25 mouse cellular contexts compared by ENCODE assay signal in the genomic region with DNA sequence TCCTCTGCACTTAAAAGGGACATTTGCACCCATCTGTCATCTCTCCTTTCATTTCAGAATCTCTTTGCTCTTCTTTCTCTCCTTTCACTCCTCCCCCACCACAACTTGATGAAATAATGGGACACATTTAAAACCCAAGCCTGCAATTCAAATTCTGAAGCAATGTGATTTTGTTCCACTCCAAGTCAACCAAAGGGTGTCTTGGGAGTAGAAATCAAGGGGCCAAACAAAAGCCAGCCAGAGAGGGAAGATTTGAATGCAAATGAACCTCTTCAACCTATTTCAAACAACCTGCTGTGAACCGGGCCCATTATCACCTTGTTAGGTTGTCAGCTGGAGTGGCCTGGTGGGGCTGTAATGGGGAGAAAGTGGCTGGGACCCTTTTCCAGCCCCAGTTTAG.
DNase-seq lines count a peak whose midpoint lies in the region; ATAC-seq and TF ChIP-seq lines count a peak whose summit lies in the region.
"Had no signal": no experiment of that assay in that cellular context is flagged by ENCODE, and none has a peak within 500 bp of the region (broad histone marks: within the 10 kb centered on the region; RNA-seq: fewer than 3 reads in every experiment).

No protein-coding gene starts in this region.

- no peak for TF ChIP-seq POLR2A in brain, embryonic 14.5 days (IDR thresholded peaks at IDR 0.05; ENCODE audit: borderline replicate concordance, extremely low read depth, insufficient read depth, insufficient read length, poor library complexity, severe bottlenecking)
- TF ChIP-seq POLR2A in thymus, adult 2 months (IDR thresholded peaks at IDR 0.05; ENCODE audit: control insufficient read depth, extremely low read depth, insufficient read depth, low read length, poor library complexity) = no peak

- no peaks in the 10 kb centered on the region for H3K36me3 ChIP-seq in hindbrain, embryonic 11.5 days (ENCODE audit: control insufficient read depth, insufficient read depth, low read length)
- no peaks in the 10 kb centered on the region for H3K36me3 ChIP-seq in hindbrain, embryonic 16.5 days (ENCODE audit: control insufficient read depth, insufficient read depth, low read length)
- H3K36me3 ChIP-seq in neural tube, embryonic 13.5 days = no peaks in the 10 kb centered on the region
- no peaks in the 10 kb centered on the region for H3K36me3 ChIP-seq in neural tube, embryonic 15.5 days
- no peaks in the 10 kb centered on the region for H3K36me3 ChIP-seq in thymus, adult 2 months (ENCODE audit: control insufficient read depth, insufficient read depth, low read length)
- H3K36me3 ChIP-seq: embryonic facial prominence, embryonic 12.5 days; heart, embryonic 15.5 days; kidney, embryonic 15.5 days; liver, embryonic 13.5 days had no signal

- no peak for TF ChIP-seq CTCF in brain, embryonic 14.5 days (IDR thresholded peaks at IDR 0.05; ENCODE audit: borderline replicate concordance, extremely low read depth, insufficient read depth, insufficient read length)
- no peak for TF ChIP-seq CTCF in thymus, adult 2 months (IDR thresholded peaks at IDR 0.05; ENCODE audit: borderline replicate concordance, control insufficient read depth, extremely low read depth, insufficient read depth, low read length, poor library complexity)

- H3K27ac ChIP-seq in hindbrain, embryonic 11.5 days (ENCODE audit: low read depth, low read length) = no peak overlapping the region
- H3K27ac ChIP-seq in hindbrain, embryonic 16.5 days (ENCODE audit: low read depth, low read length) = no peak overlapping the region
- H3K27ac ChIP-seq in neural tube, embryonic 13.5 days (replicated peaks) = no peak overlapping the region
- H3K27ac ChIP-seq in neural tube, embryonic 15.5 days (replicated peaks) = no peak overlapping the region
- no peak overlapping the region for H3K27ac ChIP-seq in thymus, adult 2 months (ENCODE audit: control insufficient read depth, insufficient read depth, low read length)
- H3K27ac ChIP-seq: embryonic facial prominence, embryonic 12.5 days; gastrocnemius, adult 2 months; heart, embryonic 15.5 days; kidney, embryonic 15.5 days; liver, embryonic 13.5 days had no signal

- no peak overlapping the region for H3K4me3 ChIP-seq in hindbrain, embryonic 11.5 days (ENCODE audit: low read depth, low read length)
- no peak overlapping the region for H3K4me3 ChIP-seq in hindbrain, embryonic 16.5 days (ENCODE audit: low read length)
- H3K4me3 ChIP-seq in neural tube, embryonic 13.5 days = no peak overlapping the region
- no peak overlapping the region for H3K4me3 ChIP-seq in neural tube, embryonic 15.5 days (replicated peaks)
- H3K4me3 ChIP-seq in thymus, adult 2 months (ENCODE audit: control insufficient read depth, insufficient read depth, low read length) = no peak overlapping the region
- H3K4me3 ChIP-seq: embryonic facial prominence, embryonic 12.5 days; erythroblast, embryonic 14.5 days; gastrocnemius, adult 2 months; heart, embryonic 15.5 days; kidney, embryonic 15.5 days; liver, embryonic 13.5 days had no signal

- 8% methylated on average over 1 of the region's 1 CpGs for WGBS in hindbrain, embryonic 11.5 days
- 8% methylated on average over 1 of the region's 1 CpGs for WGBS in hindbrain, embryonic 16.5 days
- 0% methylated on average over 1 of the region's 1 CpGs for WGBS in neural tube, embryonic 13.5 days
- WGBS in neural tube, embryonic 15.5 days = 11% methylated on average over 1 of the region's 1 CpGs
- 38% methylated on average over 1 of the region's 1 CpGs for WGBS in thymus, adult 2 months

- ATAC-seq in hindbrain, embryonic 11.5 days (ENCODE audit: low FRiP score) = no peak
- ATAC-seq in hindbrain, embryonic 16.5 days = no peak
- ATAC-seq in neural tube, embryonic 13.5 days (ENCODE audit: low read depth) = 0 out of 2 replicates have a peak, but pooled peaks have one; percentile 30
- ATAC-seq in neural tube, embryonic 15.5 days (ENCODE audit: low FRiP score) = no peak

- DNase-seq in hindbrain, embryonic 11.5 days (ENCODE audit: low spot score) = peak; percentile 11
- peak; percentile 83 for DNase-seq in brain, embryonic 14.5 days (ENCODE audit: low read depth)
- no peak for DNase-seq in thymus, adult 2 months
- no peak for DNase-seq in embryo, embryonic 9.5 days (ENCODE audit: extremely low spot score)
- DNase-seq: adrenal gland, adult 8-10 months; B cell, adult 2 months; cerebellum, adult 18-20 months; cerebellum, postnatal 14 days; gastrocnemius, adult 2 months; heart, postnatal 36 days; kidney, adult 11 months; kidney, postnatal 36 days; liver, embryonic 13.5 days; lung, adult 2 months; lung, postnatal 14 days; right cerebral cortex, adult 18-20 months; right cerebral cortex, postnatal 4 days; thymus, postnatal 25 days had no signal

- H3K27me3 ChIP-seq in hindbrain, embryonic 11.5 days (ENCODE audit: control insufficient read depth, insufficient read depth, low read length) = no peaks in the 10 kb centered on the region
- H3K27me3 ChIP-seq in hindbrain, embryonic 16.5 days (replicated peaks; ENCODE audit: control insufficient read depth, insufficient read depth, low read length) = no peaks in the 10 kb centered on the region
- H3K27me3 ChIP-seq in neural tube, embryonic 13.5 days = no peaks in the 10 kb centered on the region
- H3K27me3 ChIP-seq in neural tube, embryonic 15.5 days (replicated peaks) = no peaks in the 10 kb centered on the region
- H3K27me3 ChIP-seq in thymus, adult 2 months (ENCODE audit: control insufficient read depth, insufficient read depth, low read length) = no peaks in the 10 kb centered on the region
- H3K27me3 ChIP-seq: embryonic facial prominence, embryonic 12.5 days; heart, embryonic 15.5 days; kidney, embryonic 15.5 days; liver, embryonic 13.5 days had no signal

- H3K9ac ChIP-seq in hindbrain, embryonic 11.5 days (ENCODE audit: low read depth, low read length) = no peak overlapping the region
- H3K9ac ChIP-seq in hindbrain, embryonic 16.5 days (ENCODE audit: low read depth, low read length) = no peak overlapping the region
- no peak overlapping the region for H3K9ac ChIP-seq in neural tube, embryonic 13.5 days
- H3K9ac ChIP-seq in neural tube, embryonic 15.5 days (replicated peaks) = no peak overlapping the region
- H3K9ac ChIP-seq: embryonic facial prominence, embryonic 12.5 days; heart, embryonic 15.5 days; kidney, embryonic 15.5 days; liver, embryonic 13.5 days had no signal

- peaks cover 11% of the 10 kb centered on the region for H3K4me1 ChIP-seq in hindbrain, embryonic 11.5 days (replicated peaks; ENCODE audit: control insufficient read depth, insufficient read depth, low read length)
- peaks cover 3% of the 10 kb centered on the region; the same call in 1 of the 2 replicates for H3K4me1 ChIP-seq in hindbrain, embryonic 16.5 days (ENCODE audit: control insufficient read depth, insufficient read depth, low read depth, low read length)
- peaks cover 52% of the 10 kb centered on the region for H3K4me1 ChIP-seq in neural tube, embryonic 13.5 days (replicated peaks)
- H3K4me1 ChIP-seq in neural tube, embryonic 15.5 days = peaks cover 30% of the 10 kb centered on the region
- H3K4me1 ChIP-seq in thymus, adult 2 months (replicated peaks; ENCODE audit: control insufficient read depth, insufficient read depth, low read length) = no peaks in the 10 kb centered on the region
- H3K4me1 ChIP-seq: embryonic facial prominence, embryonic 12.5 days; heart, embryonic 15.5 days; kidney, embryonic 15.5 days; liver, embryonic 13.5 days had no signal

- no peak overlapping the region for H3K4me2 ChIP-seq in hindbrain, embryonic 11.5 days (replicated peaks; ENCODE audit: low read depth, low read length)
- no peak overlapping the region for H3K4me2 ChIP-seq in hindbrain, embryonic 16.5 days (ENCODE audit: low read length)
- H3K4me2 ChIP-seq in neural tube, embryonic 13.5 days = no peak overlapping the region
- no peak overlapping the region for H3K4me2 ChIP-seq in neural tube, embryonic 15.5 days
- H3K4me2 ChIP-seq: embryonic facial prominence, embryonic 12.5 days; heart, embryonic 15.5 days; kidney, embryonic 15.5 days; liver, embryonic 13.5 days had no signal

- H3K9me3 ChIP-seq in hindbrain, embryonic 11.5 days (ENCODE audit: control insufficient read depth, low read length) = no peaks in the 10 kb centered on the region
- H3K9me3 ChIP-seq in hindbrain, embryonic 16.5 days (ENCODE audit: control insufficient read depth, low read length) = no peaks in the 10 kb centered on the region
- H3K9me3 ChIP-seq in neural tube, embryonic 13.5 days = no peaks in the 10 kb centered on the region
- no peaks in the 10 kb centered on the region for H3K9me3 ChIP-seq in neural tube, embryonic 15.5 days (replicated peaks)
- H3K9me3 ChIP-seq: embryonic facial prominence, embryonic 12.5 days; heart, embryonic 15.5 days; kidney, embryonic 15.5 days; liver, embryonic 13.5 days had no signal

Comparison
In these comparisons a context has a peak if more than half of its experiments do, and no peak if none do; other contexts are left out.
1. DNase-seq: peak in hindbrain, embryonic 11.5 days (single experiment) and brain, embryonic 14.5 days (single experiment); none in thymus, adult 2 months (single experiment) and embryo, embryonic 9.5 days (single experiment).